Mouse (Mus musculus): Measurements from ENCODE around the gene Sim1.

GRCm38 (mm10) chr10:50900746-50901600, 6.4 kb downstream of the Sim1 start:
- TF ChIP-seq POLR2A (IDR thresholded peaks at IDR 0.05; ENCODE audit: borderline replicate concordance, extremely low read depth, low read depth, low read length) (no peak), CTCF (IDR thresholded peaks at IDR 0.05; ENCODE audit: insufficient read depth, low read length) (no peak)
